Mouse (Mus musculus) embryo, embryonic 10 days (tissue): ENCODE data around the gene Shld1.

Source experiments
- DNase-seq: peaks from one replicate; pipeline ENCODE4 v3.0.0-alpha.2; 2015; ENCODE audit warnings: low spot score

Gene Shld1

GRCm38 (mm10) chr2:132692320-132692719, 5.6 kb downstream of the Shld1 start:
- DNase-seq: no peak

DNA sequence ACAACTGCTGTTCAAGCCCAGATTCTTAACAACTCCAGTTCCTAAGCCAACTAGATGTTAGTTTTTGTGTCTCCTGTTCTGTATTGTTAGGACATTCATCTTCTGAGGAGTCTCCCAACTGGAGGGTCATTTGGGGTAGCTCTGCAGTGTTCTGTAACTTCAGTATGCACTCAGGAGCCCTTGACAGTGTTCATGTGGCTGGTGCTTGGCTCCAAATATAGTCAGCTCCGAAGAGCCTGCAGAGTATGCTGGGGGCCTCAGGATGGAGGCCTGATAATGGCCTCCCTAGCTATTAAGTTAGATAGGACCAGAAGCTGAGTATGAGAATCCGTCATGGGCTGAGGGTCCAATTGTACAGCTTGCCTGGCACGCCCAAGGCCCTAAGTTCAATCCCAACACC, 7.2 kb downstream of the Shld1 start:
- DNase-seq: no peak

- DNase-seq: peak; percentile 58
Observed at GRCm38 (mm10) chr2:132695358-132696093, 8.8 kb downstream of the Shld1 start.

GRCm38 (mm10) chr2:132696519-132696918, 9.8 kb downstream of the Shld1 start:
- DNase-seq: no peak

DNA sequence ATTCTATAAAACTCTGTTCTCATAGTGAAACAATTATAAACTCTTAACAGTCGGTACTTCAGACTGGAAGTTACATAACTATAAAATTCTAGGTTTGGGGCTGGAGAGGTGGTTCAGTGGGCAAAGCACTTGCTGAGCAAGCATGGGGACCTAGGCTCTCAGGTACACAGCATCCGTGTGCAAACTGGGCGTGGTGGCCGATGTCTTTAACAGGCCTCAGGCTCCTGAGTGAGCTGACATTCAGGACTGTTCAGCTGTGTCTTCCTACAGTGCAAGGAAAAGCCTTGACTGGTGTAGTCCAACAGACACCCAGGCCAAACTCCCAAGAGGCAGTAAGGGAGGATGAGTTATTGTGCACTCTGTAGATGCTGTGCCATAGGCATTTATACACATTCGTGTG, 10.5 kb downstream of the Shld1 start:
- no peak for DNase-seq

DNA sequence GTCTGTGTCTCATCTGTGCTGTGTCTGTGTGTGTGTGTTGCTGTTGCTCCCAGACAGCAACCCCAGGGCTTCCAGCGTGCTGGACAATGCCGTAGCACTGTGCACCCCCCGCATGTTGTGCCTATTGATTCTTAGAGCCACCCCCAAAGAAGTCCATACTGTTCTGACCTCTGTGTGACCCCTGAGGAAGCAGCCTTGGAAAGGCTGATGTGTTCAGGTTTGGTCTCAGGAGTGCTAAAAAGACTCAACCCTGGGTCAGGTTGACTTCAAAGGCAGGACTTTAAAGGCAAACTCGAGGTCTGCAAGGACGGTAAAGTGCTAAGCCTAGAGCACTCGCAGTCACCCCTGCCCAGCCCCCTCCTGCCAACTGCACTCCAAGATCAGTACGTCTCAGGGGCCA, 11.0 kb downstream of the Shld1 start:
- DNase-seq: no peak

DNA sequence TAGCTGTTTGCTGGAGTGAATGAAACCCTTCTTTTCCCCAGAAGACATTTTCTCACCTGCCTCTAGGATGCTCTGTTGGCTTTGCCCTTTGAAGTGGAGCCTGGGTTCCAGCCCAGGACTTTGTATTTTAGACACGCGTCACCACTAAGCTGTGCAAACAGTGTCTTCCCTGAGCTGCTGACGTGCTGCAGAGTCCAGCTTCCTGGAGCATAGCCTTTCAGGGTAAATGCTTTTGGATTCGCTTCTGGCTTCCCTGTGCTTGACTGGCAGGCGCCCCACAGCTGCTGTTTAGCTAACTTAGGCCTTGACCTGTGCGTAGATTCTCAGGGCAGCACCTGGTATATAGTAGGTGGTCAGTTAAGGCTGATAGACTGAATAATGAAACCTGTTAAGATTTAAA, 11.7 kb downstream of the Shld1 start:
- DNase-seq: no peak

GRCm38 (mm10) chr2:132700921-132701320, 14.2 kb downstream of the Shld1 start:
- no peak for DNase-seq

DNA sequence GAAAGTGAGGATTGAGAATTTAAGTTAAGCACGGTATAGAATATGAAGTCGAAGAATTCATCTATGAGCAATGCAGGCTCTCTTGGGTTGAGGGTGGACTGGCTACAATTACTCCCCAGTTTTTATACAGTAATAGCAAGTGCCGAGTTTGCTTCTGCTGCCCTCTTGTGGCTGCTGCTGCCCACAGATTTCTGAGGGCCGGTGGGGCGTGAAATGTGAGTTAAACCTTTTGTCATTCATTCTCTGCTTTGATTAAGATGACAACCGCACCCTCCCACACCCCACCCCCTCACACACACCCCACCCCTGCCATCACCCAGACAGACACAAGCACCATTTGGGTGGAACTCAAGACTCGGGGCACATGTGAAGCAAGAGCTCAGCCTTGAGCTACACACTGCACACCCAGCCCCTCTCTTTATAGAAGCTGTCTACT, 14.7 kb downstream of the Shld1 start:
- DNase-seq: peak; percentile 73

- DNase-seq: no peak
Observed at GRCm38 (mm10) chr2:132705251-132705992, 18.7 kb downstream of the Shld1 start.

DNA sequence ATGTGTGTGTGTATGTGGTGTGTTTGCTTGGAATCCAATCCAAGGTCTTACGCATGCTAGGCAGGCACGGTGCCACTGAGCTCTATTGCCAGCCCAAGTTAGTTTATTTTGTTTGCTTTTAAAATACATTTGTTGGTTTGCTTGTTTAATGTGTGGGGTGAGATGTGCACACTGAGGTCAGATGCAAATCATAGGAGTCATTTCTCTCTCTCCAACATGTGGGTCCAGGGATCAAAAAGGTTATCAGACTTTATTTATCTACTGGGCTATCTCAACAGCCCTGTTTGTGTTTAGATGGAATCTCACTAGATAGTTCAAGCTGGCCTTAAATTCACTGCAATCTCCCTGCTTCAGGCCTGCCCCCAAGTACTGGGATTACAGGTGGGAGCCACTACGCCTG, 19.6 kb downstream of the Shld1 start:
- DNase-seq: no peak

DNA sequence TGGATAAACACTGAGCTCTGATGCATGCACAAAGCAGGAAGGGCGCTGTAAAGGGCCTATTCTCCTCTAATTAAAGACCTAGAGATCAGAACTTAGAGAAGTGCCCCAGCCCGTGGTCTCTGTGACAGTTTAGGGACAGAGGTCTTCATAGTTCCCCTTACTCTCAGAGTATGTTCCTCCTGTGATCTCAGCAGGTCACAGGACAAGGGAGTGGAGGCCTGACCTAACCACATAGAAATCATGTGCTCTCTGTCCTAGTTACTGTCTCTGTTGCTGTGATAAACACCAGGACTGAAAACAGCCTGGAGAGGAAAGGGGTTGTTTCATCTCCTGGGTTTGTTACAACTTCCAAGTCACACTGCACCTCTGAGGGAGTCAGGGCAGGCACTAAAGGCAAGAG, 23.8 kb downstream of the Shld1 start:
- no peak for DNase-seq

GRCm38 (mm10) chr2:132712061-132712460, 25.3 kb downstream of the Shld1 start:
- no peak for DNase-seq

GRCm38 (mm10) chr2:132714522-132714921, 27.8 kb downstream of the Shld1 start:
- no peak for DNase-seq

GRCm38 (mm10) chr2:132714946-132715345, 28.2 kb downstream of the Shld1 start:
- DNase-seq: no peak

DNA sequence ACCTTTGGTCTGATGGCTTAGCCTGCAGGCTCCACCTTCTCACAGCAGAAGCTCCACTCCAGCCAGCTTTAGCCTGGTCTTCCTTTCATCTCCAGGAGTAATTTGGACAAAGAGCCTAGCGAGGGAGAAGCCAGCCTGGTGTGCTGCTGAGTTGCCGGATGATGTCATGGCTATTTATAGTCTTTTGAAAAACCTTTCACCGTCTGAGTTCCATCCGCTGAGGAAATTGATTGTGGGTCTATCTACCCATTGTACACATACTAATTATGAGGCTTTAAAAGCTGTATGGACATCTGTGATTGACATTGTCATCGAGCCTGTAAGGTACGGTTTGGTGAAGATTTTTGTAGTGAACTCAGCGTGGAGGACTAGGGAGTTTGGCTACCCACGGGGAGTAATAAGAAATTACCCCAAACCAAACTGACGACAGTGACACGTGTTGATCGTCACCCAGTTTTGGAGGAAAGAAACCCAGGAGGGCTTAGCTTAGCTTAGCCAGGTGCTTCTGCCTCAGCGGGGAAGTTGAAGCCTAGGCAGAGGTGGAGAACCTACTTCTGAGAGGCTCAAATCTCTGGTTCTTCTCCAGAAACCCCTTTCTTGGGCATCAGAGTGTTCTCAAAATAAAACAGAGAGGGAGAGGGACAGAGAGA, 28.8 kb downstream of the Shld1 start:
- DNase-seq: peak; percentile 46

GRCm38 (mm10) chr2:132716154-132716553, 29.4 kb downstream of the Shld1 start:
- DNase-seq: peak; percentile 56

DNA sequence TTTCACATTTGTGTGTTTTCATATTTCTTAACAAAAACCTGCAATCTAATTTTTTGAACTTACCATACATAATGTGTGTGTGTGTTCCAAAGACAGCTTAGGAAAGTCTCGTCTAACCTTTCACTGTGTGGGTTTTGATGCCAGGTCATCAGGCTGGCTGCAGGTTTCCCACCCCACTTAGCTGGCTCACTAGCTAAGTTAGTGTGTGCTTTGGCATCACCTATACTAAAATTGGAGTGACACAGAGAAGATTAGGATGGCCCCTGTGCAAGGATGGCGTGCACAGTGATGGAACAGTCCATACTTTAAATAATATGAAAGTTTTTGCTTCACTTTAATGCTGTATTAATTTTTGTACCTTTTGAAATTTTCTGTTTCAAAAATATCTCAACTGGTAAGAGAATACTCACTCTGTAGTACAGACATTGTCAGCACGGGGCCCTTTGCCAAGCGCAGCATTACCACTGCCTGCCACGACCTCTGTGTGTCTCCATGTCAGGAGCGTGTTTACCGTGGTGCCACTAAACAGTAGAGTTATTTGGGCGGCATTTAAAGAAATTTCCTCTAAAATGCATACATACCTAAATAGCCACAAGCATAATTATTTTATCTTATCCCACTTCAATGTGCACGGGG, 30.3 kb downstream of the Shld1 start:
- no peak for DNase-seq

DNA sequence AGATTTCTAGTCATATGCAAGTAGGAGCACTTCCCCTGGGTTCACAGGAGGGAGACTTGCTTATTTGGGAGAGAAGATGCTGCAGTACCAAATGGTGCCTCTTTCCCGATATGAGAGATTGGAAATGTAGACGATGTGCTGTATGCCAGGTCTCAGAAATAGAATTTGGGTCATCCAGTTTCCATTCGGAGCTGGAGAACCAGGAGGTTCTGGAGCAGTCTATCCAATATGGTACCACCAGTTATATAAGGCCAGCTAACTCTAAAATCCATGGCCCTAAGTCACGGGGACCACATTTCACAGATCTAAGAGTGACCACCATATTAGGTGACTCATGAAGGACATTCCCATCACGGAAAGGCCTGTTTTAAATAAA, 30.8 kb downstream of the Shld1 start:
- no peak for DNase-seq

- DNase-seq: no peak
Observed at GRCm38 (mm10) chr2:132720921-132721566, 34.3 kb downstream of the Shld1 start.

DNA sequence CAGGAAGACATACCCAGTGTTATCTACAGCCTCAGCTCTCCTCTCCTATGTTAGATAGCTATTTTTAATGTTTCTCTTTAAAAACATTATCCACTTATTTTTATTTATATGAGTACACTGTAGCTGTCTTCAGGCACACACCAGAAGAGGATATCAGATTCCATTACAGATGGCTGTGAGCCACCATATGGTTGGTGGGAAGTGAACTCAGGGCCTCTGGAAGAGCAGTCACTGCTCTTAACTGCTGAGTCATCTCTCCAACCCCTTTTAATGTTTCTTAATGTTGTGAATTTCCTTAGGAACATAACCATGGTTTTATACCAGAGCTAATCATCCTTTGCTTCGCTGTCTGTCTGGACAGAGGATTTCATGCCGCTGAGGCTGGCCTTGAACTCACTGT, 35.1 kb downstream of the Shld1 start:
- DNase-seq: no peak

GRCm38 (mm10) chr2:132723958-132724431, 37.3 kb downstream of the Shld1 start:
- no peak for DNase-seq
